Mouse (Mus musculus): ENCODE data around the gene Cd3e. TPM values are rescaled to one million over a fixed set of nuclear protein-coding genes. Genes with fewer than 3 reads are reported as not detected.
A peak's percentile ranks its signal among the peaks of the same experiment; 100 is the strongest.
"Not testable (repeated sequence)": the region's sequence is repeated elsewhere in the genome, so short reads cannot be mapped to it uniquely, and the experiment has no call there.

The Cd3e gene
- 0.46 TPM in 1 of 2 replicates, not detected in the other for total RNA-seq (2021)
- long read RNA-seq: 0 reads

DNA sequence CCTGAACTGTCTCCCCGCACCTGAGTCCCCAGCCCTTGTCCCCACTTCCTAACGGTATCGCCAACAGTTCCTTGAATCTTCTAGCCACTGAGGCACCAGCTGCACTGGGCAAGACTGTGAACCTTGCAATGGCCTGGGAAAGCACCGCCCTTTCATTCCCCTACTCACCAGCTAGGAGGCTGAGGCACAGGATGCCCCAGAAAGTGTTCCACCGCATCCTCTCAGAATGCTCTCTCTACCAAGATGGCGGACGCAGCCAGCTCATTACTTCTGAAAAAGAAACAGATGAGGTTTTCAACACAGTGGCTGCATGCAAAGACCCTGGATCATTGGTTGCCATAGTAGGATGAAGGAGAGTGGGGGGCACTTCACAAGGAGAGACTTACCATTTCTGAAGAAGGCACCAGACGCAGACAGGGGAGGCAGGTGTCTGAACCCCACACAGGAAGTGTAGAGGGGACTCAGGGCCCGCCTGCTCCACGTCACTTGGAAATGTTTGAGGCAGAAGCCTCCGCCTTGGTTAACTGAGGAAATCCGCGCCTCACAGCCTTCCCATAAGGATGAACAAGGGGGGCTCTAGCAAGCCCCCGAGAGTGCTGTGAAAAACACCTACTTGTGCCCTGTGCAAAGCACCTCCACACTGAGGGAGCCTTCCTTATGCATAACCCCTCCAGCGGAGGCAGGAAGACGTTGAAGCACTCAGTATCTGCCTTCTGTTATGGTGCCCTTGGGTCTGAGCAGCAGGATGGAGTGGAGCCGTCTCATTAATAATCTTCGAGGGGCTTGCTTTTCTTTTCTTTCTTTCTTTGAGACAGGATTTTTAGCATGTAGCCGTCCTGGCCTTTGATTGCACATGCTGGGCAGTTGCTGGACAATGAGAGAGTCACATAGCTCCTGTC, at the start of gene Cd3e:
Gene Cd3e, minus strand, starts transcription at position 448 of the 899 bp plus-strand sequence.
- DNase-seq: no peak

- DNase-seq: no peak
Observed at GRCm38 (mm10) chr9:45058304-45058940, 49.0 kb upstream of the Cd3e start.

- peak; percentile 79 for DNase-seq
Observed at GRCm38 (mm10) chr9:45055082-45055713, 45.8 kb upstream of the Cd3e start, which contains the start of gene Mpzl3. Gene Mpzl3, plus strand, starts transcription at chr9:45055186.

DNA sequence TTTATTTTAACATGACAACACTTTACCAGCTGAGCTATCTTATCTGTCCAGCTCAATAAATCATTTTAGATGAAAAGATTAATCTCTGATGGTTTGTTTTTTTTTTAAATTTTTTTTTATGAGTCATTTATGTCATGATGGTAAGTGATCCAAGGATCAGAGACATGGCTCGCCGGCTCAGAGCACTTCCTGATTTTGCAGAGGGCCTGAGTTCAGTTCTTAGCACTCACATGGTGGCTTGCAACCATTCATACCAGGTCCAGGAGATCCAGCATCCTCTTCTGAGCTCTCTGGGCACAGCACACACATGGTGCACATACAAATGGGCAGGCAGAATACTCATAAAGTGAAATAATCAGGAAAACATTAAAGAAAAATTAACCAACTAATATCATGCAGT, 40.9 kb upstream of the Cd3e start:
- no peak for DNase-seq

- no peak for DNase-seq
Observed at GRCm38 (mm10) chr9:45049731-45050130, 40.3 kb upstream of the Cd3e start.

DNA sequence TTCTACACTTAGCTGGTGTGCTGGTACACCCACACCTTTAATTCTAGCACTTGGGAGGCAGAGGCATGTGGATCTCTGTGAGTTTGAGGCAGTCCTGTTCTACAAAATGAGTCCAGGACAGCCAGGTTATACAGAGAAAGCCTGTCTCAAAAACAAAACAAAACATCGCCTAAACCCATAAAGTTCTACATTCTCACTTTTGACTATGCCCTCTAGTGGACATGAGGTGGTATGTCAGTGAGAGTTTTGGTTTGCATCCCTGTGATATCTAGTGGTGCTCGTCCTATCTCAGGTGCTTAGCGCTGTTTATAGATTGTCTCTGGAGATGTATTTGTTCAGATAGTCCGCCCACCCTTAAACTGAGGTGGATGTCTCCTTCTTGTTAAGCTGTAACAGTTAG, 39.1 kb upstream of the Cd3e start:
- DNase-seq: no peak

DNA sequence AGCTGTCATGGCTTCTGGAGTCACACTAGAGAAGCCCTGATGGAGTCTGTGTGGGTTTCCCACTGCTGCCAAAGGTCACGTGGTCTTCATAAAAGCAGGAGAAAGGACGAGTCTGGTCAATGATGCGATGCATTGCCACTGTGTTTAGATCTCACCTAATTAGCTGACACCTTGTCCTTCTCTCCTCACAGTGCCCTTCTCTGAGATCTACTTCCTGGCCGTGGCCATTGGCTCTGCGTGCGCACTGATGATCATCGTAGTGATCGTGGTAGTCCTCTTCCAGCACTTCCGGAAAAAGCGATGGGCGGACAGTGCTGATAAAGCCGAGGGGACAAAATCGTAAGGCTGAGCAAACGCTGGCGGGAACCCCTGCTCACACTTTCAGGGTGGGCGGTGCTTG, 37.5 kb upstream of the Cd3e start:
- no peak for DNase-seq

- DNase-seq: no peak
Observed at GRCm38 (mm10) chr9:45042947-45043346, 33.5 kb upstream of the Cd3e start.

DNA sequence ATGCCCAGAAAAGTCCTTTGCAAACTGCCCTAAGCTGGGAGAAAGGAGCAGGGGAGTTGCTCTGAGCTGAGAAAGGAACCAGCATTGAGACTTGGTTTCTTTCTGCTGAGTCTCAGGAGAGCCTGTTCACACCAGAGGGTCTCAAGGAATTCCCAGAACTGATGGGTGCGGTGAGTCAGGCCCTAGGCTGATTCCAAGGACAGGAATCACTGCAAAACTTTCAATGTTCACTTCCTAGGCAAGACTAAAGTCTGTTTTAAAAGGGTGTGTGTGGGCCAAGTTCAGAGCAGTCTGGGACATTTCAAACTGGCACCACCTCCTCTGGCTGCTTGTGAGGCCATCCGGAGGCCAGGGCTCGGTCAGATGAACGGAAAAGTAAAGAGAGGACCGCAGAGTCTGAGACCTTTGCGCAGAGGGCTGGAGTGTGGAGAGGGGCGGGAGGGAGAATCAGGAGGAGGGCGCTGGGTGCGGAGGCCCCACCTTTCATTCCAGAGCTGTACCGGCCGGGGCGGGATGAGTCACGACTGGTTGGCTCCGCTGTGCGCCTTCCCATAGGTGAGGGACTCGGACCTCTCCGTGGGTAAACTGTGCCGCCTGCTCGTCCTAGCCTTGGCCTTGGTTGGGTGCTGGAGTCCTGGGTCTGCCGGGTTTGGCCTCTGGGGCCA, 32.8 kb upstream of the Cd3e start:
- DNase-seq: peak; percentile 66

GRCm38 (mm10) chr9:45041131-45041838, 31.9 kb upstream of the Cd3e start:
- peak; percentile 12 for DNase-seq

GRCm38 (mm10) chr9:45040066-45040845, 30.8 kb upstream of the Cd3e start:
- peak; percentile 30 for DNase-seq

DNA sequence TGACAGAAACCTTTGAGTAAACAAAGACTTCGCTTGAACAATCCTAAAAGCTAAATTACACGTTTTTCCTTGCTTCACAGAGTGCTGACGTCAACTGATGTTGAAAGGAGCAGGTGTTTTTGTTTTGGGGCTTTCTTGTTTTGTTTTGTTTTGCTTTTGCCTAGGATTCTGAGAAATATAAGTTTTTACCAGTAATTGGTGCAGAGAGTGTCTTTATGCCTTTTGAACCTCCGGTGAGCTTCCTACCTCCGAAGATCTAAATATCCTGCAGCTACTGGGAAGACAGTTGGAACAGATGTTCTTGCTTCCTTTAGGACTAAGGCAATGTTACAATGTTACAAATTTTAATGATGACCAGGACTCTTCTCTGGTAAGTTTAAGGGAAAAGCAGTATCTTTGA, 30.1 kb upstream of the Cd3e start, which contains the start of gene Mpzl2:
Gene Mpzl2, plus strand, starts transcription at position 301 of the 400 bp plus-strand sequence.
- DNase-seq: no peak

GRCm38 (mm10) chr9:45037803-45038202, 28.4 kb upstream of the Cd3e start:
- not testable (repeated sequence) for DNase-seq

- no peak for DNase-seq
Observed at GRCm38 (mm10) chr9:45034526-45034925, 25.1 kb upstream of the Cd3e start.

DNA sequence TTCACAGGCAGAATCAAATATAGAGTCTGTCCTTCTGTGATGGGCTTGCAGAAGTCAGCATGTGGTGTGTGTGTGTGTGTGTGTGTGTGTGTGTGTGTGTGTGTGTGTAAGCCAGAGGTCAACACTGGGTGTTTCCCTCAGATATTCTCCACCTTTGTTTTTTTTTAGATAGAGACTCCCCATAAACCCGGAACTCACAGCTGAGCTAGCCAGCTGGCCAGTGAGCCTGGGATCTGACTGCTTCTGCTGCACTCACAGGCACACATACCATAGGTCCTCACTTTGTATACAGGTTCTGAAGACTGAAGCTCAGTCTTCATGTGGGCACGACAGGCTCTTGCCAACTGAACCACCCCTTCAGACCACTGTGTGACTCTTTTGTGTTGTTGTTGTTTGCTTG, 22.8 kb upstream of the Cd3e start:
- DNase-seq: no peak

DNA sequence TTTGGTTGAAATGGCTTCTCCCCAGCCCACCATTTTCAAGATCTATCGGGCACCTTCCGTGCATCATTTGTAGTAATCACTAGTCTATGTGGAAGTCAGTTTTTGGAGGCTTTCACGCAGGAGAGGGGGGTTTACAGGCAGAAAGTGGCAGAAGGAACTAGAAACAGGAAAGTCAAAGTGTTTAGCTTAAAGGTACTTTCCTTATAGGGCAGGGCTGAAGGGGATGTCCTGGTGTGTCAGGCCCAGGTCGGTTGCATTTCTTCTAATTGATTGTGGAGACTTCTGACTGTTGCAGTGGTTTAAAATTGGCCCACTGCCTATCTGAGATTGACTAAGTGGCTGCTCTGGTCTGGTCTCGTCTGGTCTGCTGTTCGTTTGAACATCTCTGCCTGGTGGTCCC, 20.9 kb upstream of the Cd3e start:
- no peak for DNase-seq

DNA sequence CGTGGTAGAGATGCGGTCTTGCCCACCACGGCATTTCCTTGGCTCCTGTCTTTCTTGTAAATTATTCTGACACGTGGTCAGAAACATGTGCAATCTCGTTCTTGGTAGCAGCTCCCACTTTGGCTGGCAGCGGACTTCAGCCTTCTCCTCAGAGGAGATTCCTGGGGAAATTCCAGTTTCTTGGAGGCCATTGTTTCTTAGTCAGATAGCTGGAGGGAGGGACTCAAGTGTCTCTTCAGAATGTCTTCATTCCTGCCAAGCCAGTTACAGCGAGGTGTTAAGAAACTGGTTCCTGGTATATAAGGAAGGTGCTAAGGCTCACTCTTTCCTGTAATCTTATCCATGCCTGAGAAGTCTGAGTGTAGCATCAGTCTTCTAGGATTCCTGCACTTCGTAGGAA, 17.9 kb upstream of the Cd3e start:
- DNase-seq: no peak

- no peak for DNase-seq
Observed at GRCm38 (mm10) chr9:45024187-45024586, 14.8 kb upstream of the Cd3e start.

DNA sequence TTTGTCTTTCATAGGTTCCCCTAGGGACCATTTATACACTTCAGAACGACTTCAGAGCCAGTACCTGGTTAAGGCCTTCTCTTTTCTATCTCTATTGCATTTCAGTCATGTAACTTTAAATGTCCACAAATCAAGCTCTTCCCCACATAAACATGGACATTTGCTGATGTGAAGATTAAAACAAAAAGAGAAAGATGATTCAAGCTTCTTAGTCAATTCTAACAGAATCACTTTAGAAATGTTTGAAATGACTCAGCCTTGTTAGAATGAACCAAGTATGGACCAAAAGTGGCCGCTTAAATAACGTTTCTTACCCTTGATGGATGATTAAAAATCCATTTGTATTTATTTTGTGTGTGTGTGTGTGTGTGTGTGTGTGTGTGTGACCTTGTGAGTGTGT, 14.2 kb upstream of the Cd3e start:
- no peak for DNase-seq

- peak; percentile 34 for DNase-seq
Observed at GRCm38 (mm10) chr9:45022800-45023199, 13.4 kb upstream of the Cd3e start.

- DNase-seq: no peak
Observed at GRCm38 (mm10) chr9:45018031-45018430, 8.6 kb upstream of the Cd3e start.

Measured in adrenal gland, postnatal 25 days (tissue).